ENCODE assay signal across 10 mouse cellular contexts in the genomic region with DNA sequence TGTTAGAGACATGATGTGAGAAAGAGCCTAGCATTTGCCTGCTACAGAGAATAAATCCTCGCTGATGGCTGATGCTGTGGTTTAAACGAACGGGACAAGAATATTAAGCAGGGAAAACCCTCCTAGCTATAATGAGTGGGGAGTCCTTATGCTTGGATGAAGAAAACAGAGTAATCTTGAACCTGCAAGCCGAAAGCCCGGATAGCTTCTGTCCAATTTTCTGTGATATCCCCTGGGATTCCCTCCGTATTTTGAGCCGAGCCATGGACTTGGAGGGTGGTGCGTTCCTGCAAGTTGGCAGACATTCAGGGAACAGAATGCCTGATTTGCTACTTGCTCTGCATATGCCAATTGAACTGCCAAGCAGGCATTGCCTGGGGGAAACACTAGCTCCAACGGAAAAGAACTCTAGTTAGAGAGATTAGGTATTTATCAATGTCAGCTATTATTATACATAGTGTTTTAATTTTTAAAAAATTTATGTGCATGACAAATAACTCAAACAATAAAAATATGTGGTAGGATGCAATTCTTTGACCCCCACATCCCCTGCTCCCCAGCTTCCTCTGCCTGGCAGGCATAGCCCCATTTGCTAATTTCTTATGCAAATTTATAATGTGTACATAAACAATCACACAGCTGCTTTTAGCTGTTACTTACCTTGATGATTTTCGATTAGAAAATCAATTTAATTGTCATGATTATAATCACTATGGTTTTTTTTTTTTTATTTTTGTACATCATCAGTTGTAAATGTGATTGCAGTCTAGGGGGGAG.
A peak's percentile ranks its signal among the peaks of the same experiment; 100 is the strongest.
DNase-seq lines count a peak whose midpoint lies in the region; ATAC-seq and TF ChIP-seq lines count a peak whose summit lies in the region.
"Had no signal": no experiment of that assay in that cellular context is flagged by ENCODE, and none has a peak within 500 bp of the region (broad histone marks: within the 10 kb centered on the region; RNA-seq: fewer than 3 reads in every experiment).

No protein-coding gene starts in this region.

- TF ChIP-seq CTCF in lung, postnatal 0 days (IDR thresholded peaks at IDR 0.05): no peak

- no peaks in the 10 kb centered on the region for H3K4me1 ChIP-seq in kidney, embryonic 16.5 days (ENCODE audit: insufficient read depth, low read length)
- no peaks in the 10 kb centered on the region for H3K4me1 ChIP-seq in lung, postnatal 0 days (ENCODE audit: insufficient read depth, low read depth, low read length)

- no peak overlapping the region for H3K27ac ChIP-seq in kidney, embryonic 16.5 days (ENCODE audit: low read length)
- no peak overlapping the region for H3K27ac ChIP-seq in lung, postnatal 0 days (ENCODE audit: low read length)
- H3K27ac ChIP-seq: liver, embryonic 14.5 days had no signal

- no peak overlapping the region for H3K4me2 ChIP-seq in kidney, embryonic 16.5 days (replicated peaks; ENCODE audit: low read depth, low read length)
- H3K4me2 ChIP-seq in lung, postnatal 0 days (replicated peaks; ENCODE audit: low read depth, low read length): no peak overlapping the region

- H3K4me3 ChIP-seq in kidney, embryonic 16.5 days (ENCODE audit: low read length): no peak overlapping the region
- no peak overlapping the region for H3K4me3 ChIP-seq in lung, postnatal 0 days (ENCODE audit: low read depth, low read length)
- H3K4me3 ChIP-seq: erythroblast, embryonic 14.5 days had no signal

- no peak for TF ChIP-seq EP300 in lung, postnatal 0 days (IDR thresholded peaks at IDR 0.05)

- 63% methylated on average over 10 of the region's 10 CpGs for WGBS in kidney, embryonic 16.5 days
- WGBS in lung, postnatal 0 days: 68% methylated on average over 10 of the region's 10 CpGs

- H3K9ac ChIP-seq in kidney, embryonic 16.5 days (replicated peaks; ENCODE audit: low read length): no peak overlapping the region
- no peak overlapping the region for H3K9ac ChIP-seq in lung, postnatal 0 days (replicated peaks; ENCODE audit: low read depth)
- H3K9ac ChIP-seq: liver, embryonic 14.5 days had no signal

- no peaks in the 10 kb centered on the region for H3K9me3 ChIP-seq in kidney, embryonic 16.5 days (ENCODE audit: low read length)
- H3K9me3 ChIP-seq in lung, postnatal 0 days (ENCODE audit: low read length): no peaks in the 10 kb centered on the region

- no peak for ATAC-seq in kidney, embryonic 16.5 days (ENCODE audit: low FRiP score, low TSS enrichment)
- no peak for ATAC-seq in lung, postnatal 0 days

- no peaks in the 10 kb centered on the region for H3K27me3 ChIP-seq in kidney, embryonic 16.5 days (ENCODE audit: insufficient read depth, low read length)
- no peaks in the 10 kb centered on the region for H3K27me3 ChIP-seq in lung, postnatal 0 days (replicated peaks; ENCODE audit: insufficient read depth, low read length)

- peak; percentile 13 for DNase-seq in kidney, adult 18-20 months
- DNase-seq in cerebellum, postnatal 4 days (ENCODE audit: low spot score in 2 of 2): peak; percentile 27 to 75
- peak; percentile 53 to 66 for DNase-seq in layer of hippocampus, adult 8-10 months (ENCODE audit: low spot score in 2 of 2)
- peak; percentile 43 for DNase-seq in retina, postnatal 1 day
- no peak for DNase-seq in lung, postnatal 0 days (ENCODE audit: low spot score)
- no peak for DNase-seq in ovary, adult 18-20 months (ENCODE audit: low spot score)
- DNase-seq in lung, postnatal 36 days: no peak

- H3K36me3 ChIP-seq in kidney, embryonic 16.5 days (ENCODE audit: insufficient read depth, low read length): no peaks in the 10 kb centered on the region
- no peaks in the 10 kb centered on the region for H3K36me3 ChIP-seq in lung, postnatal 0 days (ENCODE audit: insufficient read depth, low read length)

Comparison
In these comparisons a context has a peak if more than half of its experiments do, and no peak if none do; other contexts are left out.
1. DNase-seq: peak in kidney, adult 18-20 months (single experiment), cerebellum, postnatal 4 days (2 of 2), layer of hippocampus, adult 8-10 months (2 of 2) and retina, postnatal 1 day (single experiment); none in lung, postnatal 0 days (single experiment), ovary, adult 18-20 months (single experiment) and lung, postnatal 36 days (single experiment).